Mouse (Mus musculus) liver, embryonic 14.5 days (tissue): ENCODE data around the gene Lmtk2. TPM values are rescaled to one million over a fixed set of nuclear protein-coding genes. Genes with fewer than 3 reads are reported as not detected.

ENCODE experiments used
- ATAC-seq: fragments of 200-750 bp; cut with Nextera tagmentation; 2 replicates; pipeline ENCODE4 v1.8.0; 2017; ENCODE audit warnings: moderate number of reproducible peaks, mild to moderate bottlenecking, moderate library complexity; ENCODE audit not compliant: insufficient read depth
- DNase-seq, 3 experiments: peaks; one replicate each; pipeline ENCODE4 v3.0.0-alpha.2; 2012 to 2013; ENCODE audit warnings: low read depth in 3 of 3, low spot score in 3 of 3
- H3K27ac ChIP-seq: fragments of 300-500 bp; sonication (generic); 2 replicates; pipeline ENCODE4 v1.5.1; 2014; ENCODE audit warnings: moderate library complexity, mild to moderate bottlenecking, control low read depth, inconsistent platforms
- H3K27me3 ChIP-seq: fragments of 300-500 bp; sonication (generic); 2 replicates; pipeline ENCODE4 v1.6.1; 2014; ENCODE audit warnings: mild to moderate bottlenecking, low read length, moderate library complexity; ENCODE audit not compliant: control insufficient read depth, insufficient read depth
- H3K36me3 ChIP-seq: fragments of 300-500 bp; sonication (generic); replicated peaks from 2 replicates; pipeline ENCODE4 v1.6.1; 2014; ENCODE audit warnings: low read depth; ENCODE audit not compliant: control insufficient read depth, insufficient read depth
- H3K4me1 ChIP-seq, 2 experiments: fragments of 200-500 bp in 1 of 2; fragments of 300-500 bp in 1 of 2; sonication (generic) in 1 of 2; replicated peaks; 2 replicates each; pipeline ENCODE4 v1.6.1; 2012 to 2014; ENCODE audit warnings: antibody characterized with exemption in 1 of 2, inconsistent platforms in 1 of 2, low read length in 1 of 2; ENCODE audit not compliant: control insufficient read depth in 2 of 2, insufficient read depth in 2 of 2
- H3K4me2 ChIP-seq: fragments of 300-500 bp; sonication (generic); 2 replicates; pipeline ENCODE4 v1.6.1; 2014; ENCODE audit warnings: low read depth, mild to moderate bottlenecking, control low read depth, moderate library complexity
- H3K4me3 ChIP-seq, 2 experiments: fragments of 200-500 bp in 1 of 2; fragments of 300-500 bp in 1 of 2; sonication (generic) in 1 of 2; 2 replicates each; pipeline ENCODE4 v1.5.1; 2012 to 2014; ENCODE audit warnings: low read depth in 2 of 2, low read length in 2 of 2, mild to moderate bottlenecking in 2 of 2, control low read depth in 1 of 2, inconsistent platforms in 1 of 2, moderate library complexity in 1 of 2; ENCODE audit not compliant: insufficient read depth in 1 of 2
- H3K9ac ChIP-seq: fragments of 300-500 bp; sonication (generic); replicated peaks from 2 replicates; pipeline ENCODE4 v1.6.1; 2014; ENCODE audit warnings: mild to moderate bottlenecking, control low read depth, moderate library complexity
- H3K9me3 ChIP-seq: fragments of 300-500 bp; sonication (generic); 2 replicates; pipeline ENCODE4 v1.6.1; 2016; ENCODE audit warnings: low read length, mixed read lengths; ENCODE audit not compliant: control insufficient read depth
- CTCF ChIP-seq: IDR thresholded peaks from 2 replicates; pipeline ENCODE4 v1.5.1; 2016; ENCODE audit warnings: antibody characterized with exemption, low read depth, control low read depth
- EP300 ChIP-seq: IDR thresholded peaks from 2 replicates; pipeline ENCODE4 v1.6.1; 2016; ENCODE audit warnings: antibody characterized with exemption, low read depth
- WGBS: fragments of 180-500 bp; shearing (Covaris S2); extraction: QIAGEN DNeasy Blood & Tissue Kit; methylation state at CpG from one replicate; pipeline ENCODE4 v1.1.7; 2014; ENCODE audit not compliant: insufficient replicate concordance; 5-methylcytosine and 5-hydroxymethylcytosine counted together
- polyA plus RNA-seq, 2 experiments: library from polyadenylated mRNA; depleted of rRNA in 1 of 2; stranded (reverse) in 1 of 2; unstranded in 1 of 2; fragments of >200 nt; fragmentation: Nextera tagmentation in 1 of 2; extraction: Ambion mirVana in 1 of 2; gene quantifications; 2 replicates each; pipeline versions ENCODE4 v1.2.1 to v1.2.3; 2012 to 2014

Lmtk2 gene
- polyA plus RNA-seq, 2 experiments = 1.5 to 2.9 TPM

DNA sequence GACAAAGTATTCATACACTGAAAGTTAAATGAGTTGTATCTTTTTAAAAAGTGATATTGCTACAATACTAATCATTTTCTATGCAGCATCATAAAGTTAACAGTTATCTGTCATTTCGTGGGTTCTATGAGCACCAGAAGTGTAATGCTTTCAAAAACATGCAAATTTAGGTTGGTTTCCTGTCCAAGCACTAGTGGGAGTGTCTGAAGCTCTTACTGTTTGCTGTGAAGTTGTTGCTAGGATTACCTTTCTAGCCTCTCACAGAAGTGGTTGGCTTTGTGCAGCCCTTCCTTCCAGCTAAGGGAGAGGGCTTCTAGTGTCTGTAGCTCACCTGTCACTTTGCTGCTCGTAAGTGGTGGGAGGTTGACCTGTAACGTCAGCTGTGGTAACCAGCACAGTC lies 65.5 kb downstream of the Lmtk2 start:
- no peak for ATAC-seq
- 55% methylated on average over 3 of the region's 3 CpGs for WGBS
- H3K9me3 ChIP-seq = no peaks in the 10 kb centered on the region
- no peak for DNase-seq
- no peaks in the 10 kb centered on the region for H3K27me3 ChIP-seq
- H3K4me3 ChIP-seq = no peak overlapping the region
- TF ChIP-seq EP300 = no peak
- TF ChIP-seq CTCF = no peak
- no peak overlapping the region for H3K4me2 ChIP-seq
- H3K36me3 ChIP-seq = peaks cover 4% of the 10 kb centered on the region; the same call in 1 of the 2 replicates
- no peak overlapping the region for H3K27ac ChIP-seq
- no peak overlapping the region for H3K9ac ChIP-seq
- peaks cover 0 to 5% of the 10 kb centered on the region in 2 experiments; a peak in 1 of 4 replicates for H3K4me1 ChIP-seq

DNA sequence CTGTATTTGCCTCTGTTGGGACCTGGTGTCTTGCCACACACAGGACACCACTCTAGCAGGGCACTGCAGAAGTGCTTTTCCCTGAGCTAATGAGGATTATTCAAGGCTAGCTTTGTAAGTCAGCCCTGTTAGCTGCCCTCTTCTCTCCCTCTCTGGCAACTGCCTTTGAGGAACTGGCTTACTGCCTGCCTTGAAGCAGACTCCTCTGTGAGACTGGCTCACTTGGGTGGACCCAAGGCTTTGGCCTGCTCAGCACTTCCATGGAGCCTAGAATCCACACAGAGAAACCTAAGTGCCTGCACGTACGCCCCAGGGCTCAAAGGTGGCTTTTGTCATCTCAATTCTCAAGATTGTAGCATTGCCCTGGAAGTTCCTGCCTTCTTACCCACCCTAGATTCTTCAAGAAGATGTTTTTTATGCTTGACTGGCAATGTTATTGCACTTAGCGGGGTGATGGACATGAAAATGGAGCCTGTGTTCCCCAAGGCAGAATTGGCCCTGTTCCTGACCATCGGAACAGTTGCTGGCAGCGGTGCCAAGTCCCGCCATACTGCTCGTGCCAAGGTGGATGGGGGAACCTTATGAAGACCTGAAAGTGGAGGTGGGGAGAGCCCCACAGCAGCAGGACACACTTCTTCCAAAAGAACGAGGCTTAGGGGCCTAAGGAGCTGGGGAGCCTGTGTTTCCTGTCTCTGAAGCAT lies 69.2 kb downstream of the Lmtk2 start:
- no peak overlapping the region for H3K27ac ChIP-seq
- no peaks in the 10 kb centered on the region for H3K27me3 ChIP-seq
- WGBS = 87% methylated on average over 8 of the region's 8 CpGs
- no peak for DNase-seq
- H3K4me2 ChIP-seq = no peak overlapping the region
- ATAC-seq = no peak
- peaks cover 16% of the 10 kb centered on the region for H3K36me3 ChIP-seq
- no peaks in the 10 kb centered on the region for H3K9me3 ChIP-seq
- no peak overlapping the region for H3K9ac ChIP-seq
- TF ChIP-seq EP300 = no peak
- no peak for TF ChIP-seq CTCF
- H3K4me1 ChIP-seq = no peaks in the 10 kb centered on the region
- no peak overlapping the region for H3K4me3 ChIP-seq

DNA sequence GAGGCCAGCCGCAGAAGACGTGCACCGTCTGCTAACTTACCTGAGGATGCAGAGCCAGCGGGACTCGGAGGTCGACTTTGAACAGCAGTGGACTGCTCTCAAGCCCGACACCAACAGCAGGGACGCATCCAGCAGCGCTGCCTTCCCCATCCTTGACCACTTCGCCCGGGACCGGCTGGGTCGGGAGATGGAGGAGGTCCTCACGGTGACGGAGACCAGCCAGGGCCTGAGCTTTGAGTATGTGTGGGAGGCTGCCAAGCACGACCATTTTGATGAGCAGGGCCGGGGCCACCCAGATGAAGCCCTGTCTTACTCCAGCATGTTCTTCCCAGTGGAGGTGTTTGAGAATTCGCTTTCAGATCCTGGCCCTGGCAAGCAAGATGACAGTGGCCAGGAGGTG lies 73.4 kb downstream of the Lmtk2 start:
- TF ChIP-seq CTCF (no peak), EP300 (no peak)
- ATAC-seq (no peak), DNase-seq (no peak)
- no peaks in the 10 kb centered on the region for H3K9me3 ChIP-seq
- no peak overlapping the region for H3K4me3 ChIP-seq
- H3K9ac ChIP-seq = no peak overlapping the region
- no peaks in the 10 kb centered on the region for H3K4me1 ChIP-seq
- WGBS = 87% methylated on average over 18 of the region's 18 CpGs
- H3K27me3 ChIP-seq = no peaks in the 10 kb centered on the region
- no peak overlapping the region for H3K27ac ChIP-seq
- H3K4me2 ChIP-seq = no peak overlapping the region
- H3K36me3 ChIP-seq = peaks cover 19% of the 10 kb centered on the region

- TF ChIP-seq EP300 (no peak), CTCF (no peak)
- Histone ChIP-seq H3K27ac (no peak overlapping the region), H3K4me3 (no peak overlapping the region), H3K9me3 (no peaks in the 10 kb centered on the region), H3K4me1 (peaks cover 5 to 8% of the 10 kb centered on the region in 2 experiments; a peak in 3 of 4 replicates), H3K4me2 (no peak overlapping the region), H3K9ac (no peak overlapping the region), H3K27me3 (no peaks in the 10 kb centered on the region), H3K36me3 (peaks cover 14% of the 10 kb centered on the region)
- DNase-seq (no peak), ATAC-seq (no peak)
- 62% methylated on average over 6 of the region's 6 CpGs for WGBS
Measured at GRCm38 (mm10) chr5:144178216-144178615, 78.0 kb downstream of the Lmtk2 start.

DNA sequence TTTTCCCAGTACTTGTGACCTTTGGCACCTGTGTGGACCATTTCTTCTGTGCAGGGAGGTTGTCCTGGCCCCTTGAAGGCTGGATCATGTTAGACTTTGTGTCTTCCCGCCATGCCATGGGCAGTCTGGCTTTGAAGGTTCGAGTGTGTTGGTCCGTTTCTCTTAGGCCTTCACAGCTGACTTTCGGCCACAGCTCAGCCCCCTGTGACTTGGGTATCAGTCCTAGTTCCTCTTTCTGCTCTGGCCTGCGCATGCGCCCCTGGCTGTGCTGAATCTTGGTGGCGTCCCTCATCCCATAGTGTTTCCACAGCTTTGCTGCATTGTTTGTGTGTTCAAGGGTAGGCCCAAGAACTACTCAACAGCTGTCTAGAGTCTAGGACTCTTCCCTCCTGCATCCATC lies 81.0 kb downstream of the Lmtk2 start:
- Histone ChIP-seq H3K4me2 (no peak overlapping the region), H3K4me3 (no peak overlapping the region), H3K9me3 (no peaks in the 10 kb centered on the region), H3K4me1 (peaks cover 5 to 8% of the 10 kb centered on the region in 2 experiments; a peak in 3 of 4 replicates), H3K36me3 (no peaks in the 10 kb centered on the region; the same call in 1 of the 2 replicates), H3K27ac (no peak overlapping the region), H3K27me3 (no peaks in the 10 kb centered on the region), H3K9ac (no peak overlapping the region)
- no peak for ATAC-seq
- TF ChIP-seq EP300 = no peak
- no peak for TF ChIP-seq CTCF
- DNase-seq = no peak
- WGBS = 53% methylated on average over 7 of the region's 7 CpGs
